In genomic region chr6:127108368-127109060, GRCm38 (mm10) we compare ENCODE assay signal across 8 mouse cellular contexts. TPM values are rescaled to one million over a fixed set of nuclear protein-coding genes. Genes with fewer than 3 reads are reported as not detected.
DNase-seq lines count a peak whose midpoint lies in the region; ATAC-seq and TF ChIP-seq lines count a peak whose summit lies in the region.

No protein-coding gene starts in this region.

- peak overlapping the region; percentile 85 for H3K4me2 ChIP-seq in forebrain, embryonic 15.5 days (replicated peaks)
- H3K4me2 ChIP-seq in liver, embryonic 14.5 days (ENCODE audit: low read depth): peak overlapping the region; percentile 65

- no peak for TF ChIP-seq EP300 in liver, embryonic 14.5 days (IDR thresholded peaks at IDR 0.05; ENCODE audit: low read depth)

- H3K27ac ChIP-seq in forebrain, embryonic 15.5 days (replicated peaks): no peak overlapping the region
- no peak overlapping the region for H3K27ac ChIP-seq in liver, embryonic 14.5 days

- no peak for ATAC-seq in CD4-positive, CD25-positive, alpha-beta regulatory T cell, adult 4 months
- ATAC-seq in forebrain, embryonic 15.5 days (replicated peaks): no peak
- no peak for ATAC-seq in liver, embryonic 14.5 days (ENCODE audit: insufficient read depth)

- peak overlapping the region; percentile 61 for H3K4me3 ChIP-seq in forebrain, embryonic 15.5 days
- H3K4me3 ChIP-seq in liver, embryonic 14.5 days (ENCODE audit: insufficient read depth in 1 of 2, low read depth in 2 of 2, low read length in 2 of 2): peak overlapping the region; percentile 45 to 61

- 43% methylated on average over 20 of the region's 20 CpGs for WGBS in forebrain, embryonic 15.5 days
- 16% methylated on average over 20 of the region's 20 CpGs for WGBS in liver, embryonic 14.5 days (ENCODE audit: insufficient replicate concordance)

- TF ChIP-seq CTCF in liver, embryonic 14.5 days (IDR thresholded peaks at IDR 0.05; ENCODE audit: low read depth): no peak

- H3K27me3 ChIP-seq in forebrain, embryonic 15.5 days: no peaks in the 10 kb centered on the region
- H3K27me3 ChIP-seq in liver, embryonic 14.5 days (ENCODE audit: control insufficient read depth, insufficient read depth, low read length): no peaks in the 10 kb centered on the region

- H3K4me1 ChIP-seq in forebrain, embryonic 15.5 days: peaks cover 19% of the 10 kb centered on the region
- H3K4me1 ChIP-seq in liver, embryonic 14.5 days (replicated peaks; ENCODE audit: control insufficient read depth in 2 of 2, insufficient read depth in 2 of 2, low read length in 1 of 2): peaks cover 0 to 7% of the 10 kb centered on the region in 2 experiments; a peak in 2 of 4 replicates

- no peaks in the 10 kb centered on the region for H3K36me3 ChIP-seq in forebrain, embryonic 15.5 days
- no peaks in the 10 kb centered on the region for H3K36me3 ChIP-seq in liver, embryonic 14.5 days (replicated peaks; ENCODE audit: control insufficient read depth, insufficient read depth, low read depth)

- peak; percentile 36 for DNase-seq in CD4-positive, CD25-positive, alpha-beta regulatory T cell, adult 2 months (ENCODE audit: low read depth, low spot score)
- DNase-seq in 3T3-L1 (ENCODE audit: low read depth, low spot score): peak; percentile 10
- DNase-seq in liver, embryonic 14.5 days (ENCODE audit: low read depth in 3 of 3, low spot score in 3 of 3): no peak
- no peak for DNase-seq in MN1 (ENCODE audit: low spot score)
- DNase-seq in left cerebral cortex, adult 11 months (ENCODE audit: low spot score): no peak
- DNase-seq in kidney, postnatal 4 days: no peak

- no peaks in the 10 kb centered on the region for H3K9me3 ChIP-seq in forebrain, embryonic 15.5 days
- no peaks in the 10 kb centered on the region for H3K9me3 ChIP-seq in liver, embryonic 14.5 days (ENCODE audit: control insufficient read depth, low read length)

- H3K9ac ChIP-seq in forebrain, embryonic 15.5 days (replicated peaks): peak overlapping the region; percentile 48
- H3K9ac ChIP-seq in liver, embryonic 14.5 days (replicated peaks): no peak overlapping the region

RNA-seq across cellular contexts. Expression of gene Tigar, which starts 0.8 kb away (rescaled TPM):
- polyA plus RNA-seq in CD4-positive, CD25-positive, alpha-beta regulatory T cell, adult 4 months (2017; shearing (Covaris generic)): 10 to 100 TPM in 1 of 2 experiments, 1 to 10 TPM in 1; 7.6 to 10.6 TPM
- 9.2 and 10.0 TPM in 2 replicates for polyA plus RNA-seq in forebrain, embryonic 15.5 days (2015; fragmentation: Nextera tagmentation; extraction: Ambion mirVana)
- polyA plus RNA-seq in liver, embryonic 14.5 days (2012; rRNA removed): 0.53 and 0.75 TPM in 2 replicates
- 0.29 and 0.43 TPM in 2 replicates for polyA plus RNA-seq in liver, embryonic 14.5 days (2014; fragmentation: Nextera tagmentation; extraction: Ambion mirVana)

RNA-seq across cellular contexts. Expression of gene Fgf23, which starts 35.8 kb away (rescaled TPM):
- polyA plus RNA-seq in CD4-positive, CD25-positive, alpha-beta regulatory T cell, adult 4 months (2017; shearing (Covaris generic)): not detected
- 0.09 and 0.10 TPM in 2 replicates for polyA plus RNA-seq in forebrain, embryonic 15.5 days (2015; fragmentation: Nextera tagmentation; extraction: Ambion mirVana)
- polyA plus RNA-seq in liver, embryonic 14.5 days (2012; rRNA removed): not detected in 2 replicates
- not detected in 2 replicates for polyA plus RNA-seq in liver, embryonic 14.5 days (2014; fragmentation: Nextera tagmentation; extraction: Ambion mirVana)

RNA-seq across cellular contexts. Expression of gene Ccnd2, which starts 43.5 kb away (rescaled TPM):
- 100 to 1,000 TPM; 616 to 775 TPM for polyA plus RNA-seq in CD4-positive, CD25-positive, alpha-beta regulatory T cell, adult 4 months (2017; shearing (Covaris generic))
- polyA plus RNA-seq in forebrain, embryonic 15.5 days (2015; fragmentation: Nextera tagmentation; extraction: Ambion mirVana): 1,282 and 1,421 TPM in 2 replicates
- 4.9 and 7.5 TPM in 2 replicates for polyA plus RNA-seq in liver, embryonic 14.5 days (2012; rRNA removed)
- 52.5 and 59.4 TPM in 2 replicates for polyA plus RNA-seq in liver, embryonic 14.5 days (2014; fragmentation: Nextera tagmentation; extraction: Ambion mirVana)

Comparison
In these comparisons a context has a peak if more than half of its experiments do, and no peak if none do; other contexts are left out.
1. DNase-seq: peak in CD4-positive, CD25-positive, alpha-beta regulatory T cell, adult 2 months (single experiment) and 3T3-L1 (single experiment); none in liver, embryonic 14.5 days (0 of 3), MN1 (single experiment), left cerebral cortex, adult 11 months (single experiment) and kidney, postnatal 4 days (0 of 2).
2. RNA of gene Ccnd2, which starts 43.5 kb away (polyA plus RNA-seq): 1,282 to 1,421 TPM in forebrain, embryonic 15.5 days and 616 to 775 TPM in CD4-positive, CD25-positive, alpha-beta regulatory T cell, adult 4 months; 4.9 to 59.4 TPM in liver, embryonic 14.5 days; every median in the first group is over 10 times any median in the second.